In genomic region chr6:48700251-48701075, GRCm38 (mm10) we compare ENCODE assay signal across 9 mouse cellular contexts. TPM values are rescaled to one million over a fixed set of nuclear protein-coding genes. Genes with fewer than 3 reads are reported as not detected.
DNase-seq lines count a peak whose midpoint lies in the region; ATAC-seq lines count a peak whose summit lies in the region.
"Had no signal": no experiment of that assay in that cellular context is flagged by ENCODE, and none has a peak within 500 bp of the region (broad histone marks: within the 10 kb centered on the region; RNA-seq: fewer than 3 reads in every experiment).

No protein-coding gene starts in this region.

- no peak overlapping the region for H3K9ac ChIP-seq in heart, embryonic 16.5 days (ENCODE audit: low read length)
- H3K9ac ChIP-seq in lung, embryonic 15.5 days: no peak overlapping the region

- peak overlapping the region; percentile 83 for H3K27ac ChIP-seq in heart, embryonic 16.5 days (ENCODE audit: low read length)
- H3K27ac ChIP-seq in lung, embryonic 15.5 days: peak overlapping the region; percentile 79
- no peak overlapping the region for H3K27ac ChIP-seq in hindbrain, embryonic 10.5 days

- H3K4me2 ChIP-seq in heart, embryonic 16.5 days (ENCODE audit: low read depth, low read length): no peak overlapping the region
- no peak overlapping the region for H3K4me2 ChIP-seq in lung, embryonic 15.5 days

- 39% methylated on average over 5 of the region's 5 CpGs for WGBS in heart, embryonic 16.5 days
- WGBS in lung, embryonic 15.5 days: 42% methylated on average over 5 of the region's 5 CpGs
- WGBS in hindbrain, embryonic 10.5 days: 59% methylated on average over 5 of the region's 5 CpGs

- intact Hi-C loops in left cerebral cortex, postnatal 10 days (cut with DNase I): no loop called here

- H3K4me1 ChIP-seq in heart, embryonic 16.5 days (ENCODE audit: control insufficient read depth, insufficient read depth, low read length): no peaks in the 10 kb centered on the region
- peaks cover 3% of the 10 kb centered on the region; the same call in 1 of the 2 replicates for H3K4me1 ChIP-seq in lung, embryonic 15.5 days
- no peaks in the 10 kb centered on the region for H3K4me1 ChIP-seq in hindbrain, embryonic 10.5 days (replicated peaks)

- H3K4me3 ChIP-seq in heart, embryonic 16.5 days (ENCODE audit: low read length): no peak overlapping the region
- H3K4me3 ChIP-seq in lung, embryonic 15.5 days: no peak overlapping the region
- no peak overlapping the region for H3K4me3 ChIP-seq in hindbrain, embryonic 10.5 days

- H3K9me3 ChIP-seq in heart, embryonic 16.5 days (replicated peaks; ENCODE audit: control insufficient read depth, low read length): no peaks in the 10 kb centered on the region
- H3K9me3 ChIP-seq in lung, embryonic 15.5 days: no peaks in the 10 kb centered on the region
- no peaks in the 10 kb centered on the region for H3K9me3 ChIP-seq in hindbrain, embryonic 10.5 days

- H3K27me3 ChIP-seq in heart, embryonic 16.5 days (ENCODE audit: control insufficient read depth, insufficient read depth, low read length): no peaks in the 10 kb centered on the region
- no peaks in the 10 kb centered on the region for H3K27me3 ChIP-seq in lung, embryonic 15.5 days
- H3K27me3 ChIP-seq in hindbrain, embryonic 10.5 days (ENCODE audit: insufficient read depth, poor library complexity, severe bottlenecking): no peaks in the 10 kb centered on the region

- peak; percentile 37 to 72 for DNase-seq in adrenal gland, adult (ENCODE audit: inconsistent age in 2 of 2, low spot score in 1 of 2)
- DNase-seq in adrenal gland, postnatal 25 days: no peak
- DNase-seq in CD4-positive, CD25-positive, alpha-beta regulatory T cell, adult 2 months (ENCODE audit: low read depth, low spot score): peak; percentile 67
- no peak for DNase-seq in hindbrain, embryonic 10.5 days (ENCODE audit: low spot score)
- DNase-seq in frontal cortex, postnatal 14 days (ENCODE audit: low spot score in 2 of 2): no peak
- no peak for DNase-seq in left cerebral cortex, postnatal 10 days (ENCODE audit: extremely low spot score in 1 of 2, low spot score in 2 of 2)
- DNase-seq: thymus, postnatal 4 days had no signal

- peak; percentile 82 for ATAC-seq in heart, embryonic 16.5 days (replicated peaks; ENCODE audit: extremely low read depth, insufficient read depth, low FRiP score)
- peak; percentile 65 for ATAC-seq in lung, embryonic 15.5 days (ENCODE audit: borderline replicate concordance, extremely low read depth, low FRiP score, low TSS enrichment)

- H3K36me3 ChIP-seq in heart, embryonic 16.5 days (ENCODE audit: control insufficient read depth, insufficient read depth): peaks cover 4% of the 10 kb centered on the region; the same call in 1 of the 2 replicates
- no peaks in the 10 kb centered on the region for H3K36me3 ChIP-seq in lung, embryonic 15.5 days
- no peaks in the 10 kb centered on the region for H3K36me3 ChIP-seq in hindbrain, embryonic 10.5 days

RNA-seq across cellular contexts. Expression of gene Gimap6, which starts 7.6 kb away (rescaled TPM):
- 49.4 and 57.9 TPM in 2 replicates for total RNA-seq in adrenal gland, postnatal 25 days (2021)
- 42.5 and 46.8 TPM in 2 replicates for polyA plus RNA-seq in heart, embryonic 16.5 days (2015; fragmentation: Nextera tagmentation; extraction: Ambion mirVana)
- 41.3 and 48.5 TPM in 2 replicates for polyA plus RNA-seq in lung, embryonic 15.5 days (2015; fragmentation: Nextera tagmentation; extraction: Ambion mirVana)
- 10.0 and 10.4 TPM in 2 replicates for polyA plus RNA-seq in hindbrain, embryonic 10.5 days (2016; fragmentation: Nextera tagmentation; extraction: Ambion mirVana)
- total RNA-seq in left cerebral cortex, postnatal 10 days (2021): 1 to 10 TPM; 6.5 to 7.0 TPM

RNA-seq across cellular contexts. Expression of gene Gimap4, which starts 16.1 kb away (rescaled TPM):
- total RNA-seq in adrenal gland, postnatal 25 days (2021): 51.4 and 59.1 TPM in 2 replicates
- 35.8 and 37.0 TPM in 2 replicates for polyA plus RNA-seq in heart, embryonic 16.5 days (2015; fragmentation: Nextera tagmentation; extraction: Ambion mirVana)
- polyA plus RNA-seq in lung, embryonic 15.5 days (2015; fragmentation: Nextera tagmentation; extraction: Ambion mirVana): 45.0 and 46.6 TPM in 2 replicates
- polyA plus RNA-seq in hindbrain, embryonic 10.5 days (2016; fragmentation: Nextera tagmentation; extraction: Ambion mirVana): 5.3 and 5.8 TPM in 2 replicates
- total RNA-seq in left cerebral cortex, postnatal 10 days (2021): under 1 TPM; 0.55 to 0.66 TPM

RNA-seq across cellular contexts. Expression of gene Gm28053, which starts 17.9 kb away (rescaled TPM):
- total RNA-seq in adrenal gland, postnatal 25 days (2021): 6.7 and 6.9 TPM in 2 replicates
- 2.3 and 5.2 TPM in 2 replicates for polyA plus RNA-seq in heart, embryonic 16.5 days (2015; fragmentation: Nextera tagmentation; extraction: Ambion mirVana)
- polyA plus RNA-seq in lung, embryonic 15.5 days (2015; fragmentation: Nextera tagmentation; extraction: Ambion mirVana): 3.4 and 4.2 TPM in 2 replicates
- not detected in 2 replicates for polyA plus RNA-seq in hindbrain, embryonic 10.5 days (2016; fragmentation: Nextera tagmentation; extraction: Ambion mirVana)
- not detected for total RNA-seq in left cerebral cortex, postnatal 10 days (2021)

RNA-seq across cellular contexts. Expression of gene Gimap7, which starts 18.0 kb away (rescaled TPM):
- 0.33 TPM in 1 of 2 replicates, not detected in the other for total RNA-seq in adrenal gland, postnatal 25 days (2021)
- polyA plus RNA-seq in heart, embryonic 16.5 days (2015; fragmentation: Nextera tagmentation; extraction: Ambion mirVana): 0.43 TPM in 1 of 2 replicates, not detected in the other
- polyA plus RNA-seq in lung, embryonic 15.5 days (2015; fragmentation: Nextera tagmentation; extraction: Ambion mirVana): 0.29 TPM in 1 of 2 replicates, not detected in the other
- polyA plus RNA-seq in hindbrain, embryonic 10.5 days (2016; fragmentation: Nextera tagmentation; extraction: Ambion mirVana): not detected in 2 replicates
- not detected for total RNA-seq in left cerebral cortex, postnatal 10 days (2021)

RNA-seq across cellular contexts. Expression of gene Gimap9, which starts 24.5 kb away (rescaled TPM):
- total RNA-seq in adrenal gland, postnatal 25 days (2021): 5.7 and 8.1 TPM in 2 replicates
- 8.6 and 17.5 TPM in 2 replicates for polyA plus RNA-seq in heart, embryonic 16.5 days (2015; fragmentation: Nextera tagmentation; extraction: Ambion mirVana)
- polyA plus RNA-seq in lung, embryonic 15.5 days (2015; fragmentation: Nextera tagmentation; extraction: Ambion mirVana): 16.1 and 16.2 TPM in 2 replicates
- 3.4 and 4.4 TPM in 2 replicates for polyA plus RNA-seq in hindbrain, embryonic 10.5 days (2016; fragmentation: Nextera tagmentation; extraction: Ambion mirVana)
- total RNA-seq in left cerebral cortex, postnatal 10 days (2021): 1 to 10 TPM; 1.2 to 1.4 TPM

Comparison
In these comparisons a context has a peak if more than half of its experiments do, and no peak if none do; other contexts are left out.
1. DNase-seq: peak in adrenal gland, adult (2 of 2) and CD4-positive, CD25-positive, alpha-beta regulatory T cell, adult 2 months (single experiment); none in adrenal gland, postnatal 25 days (single experiment), hindbrain, embryonic 10.5 days (single experiment), frontal cortex, postnatal 14 days (0 of 2) and left cerebral cortex, postnatal 10 days (0 of 2).